Mouse (Mus musculus): ENCODE measurements around the gene Trip6.

DNA sequence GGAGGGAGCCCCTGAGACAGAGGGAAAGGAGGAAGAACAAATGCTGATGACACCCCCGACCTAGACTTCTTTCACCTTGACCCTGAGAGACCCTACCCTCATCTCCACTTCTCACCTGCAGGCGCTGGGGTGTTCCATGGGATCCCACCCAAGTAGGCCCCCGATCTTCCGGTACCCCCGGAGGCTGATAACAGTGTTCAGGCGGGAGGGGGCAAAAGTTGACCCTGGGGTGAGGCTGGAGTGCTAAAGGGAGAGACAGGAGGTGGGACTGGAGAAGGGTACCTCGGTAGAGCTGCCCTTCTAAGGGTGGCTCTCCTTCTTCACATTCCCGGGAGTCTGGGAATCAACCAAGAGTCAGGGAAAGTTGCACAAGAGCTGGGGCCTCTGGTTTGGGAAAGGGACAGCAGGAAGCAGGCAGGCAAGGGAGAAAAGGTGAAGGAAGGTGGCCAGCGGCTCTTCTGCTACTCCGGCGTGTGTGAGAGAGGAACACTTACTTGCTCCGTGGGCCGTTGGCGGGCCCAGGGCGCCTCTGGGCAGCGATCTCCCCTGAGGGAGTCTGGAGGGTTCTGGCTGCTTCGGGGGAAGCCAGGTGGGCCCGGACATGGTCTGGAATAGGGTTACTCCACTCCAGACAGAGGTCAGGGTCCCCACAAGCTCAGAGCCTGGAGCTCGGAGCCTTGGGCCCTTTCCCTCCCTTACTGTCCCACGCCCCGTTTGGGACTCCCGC is 575 bp downstream of the Trip6 start:
- TF ChIP-seq CTCF (IDR thresholded peaks at IDR 0.05; ENCODE audit: extremely low read depth, insufficient read depth, low read length) (no peak), POLR2A (IDR thresholded peaks at IDR 0.05; ENCODE audit: extremely low read depth, insufficient read depth, low read length) (no peak)
